Mouse (Mus musculus): ENCODE measurements around the gene Mapk8ip2. TPM values are rescaled to one million over a fixed set of nuclear protein-coding genes. Genes with fewer than 3 reads are reported as not detected.

Gene Mapk8ip2
- total RNA-seq (2023) = not detected

GRCm38 (mm10) chr15:89453865-89454478, at the start of gene Mapk8ip2:
Mapk8ip2 (plus strand) TSS chr15:89453913.

GRCm38 (mm10) chr15:89410118-89410517, 43.6 kb upstream of the Mapk8ip2 start, which contains the start of gene Syce3:
Syce3 (minus strand) TSS chr15:89410503.

GRCm38 (mm10) chr15:89425711-89426121, 28.0 kb upstream of the Mapk8ip2 start, which contains the start of gene Cpt1b:
Cpt1b (minus strand) TSS chr15:89425863.

GRCm38 (mm10) chr15:89429352-89430221, 24.1 kb upstream of the Mapk8ip2 start, which contains the start of the genes C730034F03Rik, Gm44502 and Chkb:
C730034F03Rik (plus strand) TSS chr15:89429589.
Gm44502 (minus strand) TSS chr15:89429696.
Chkb (minus strand) TSS chr15:89429908.

GRCm38 (mm10) chr15:89477091-89477491, 23.4 kb downstream of the Mapk8ip2 start, which contains the start of gene Arsa:
Arsa (minus strand) TSS chr15:89477425.

GRCm38 (mm10) chr15:89498961-89499688, 45.4 kb downstream of the Mapk8ip2 start, which contains the start of gene Shank3:
Shank3 (plus strand) TSS chr15:89499623.

Other genes with a start within 250 kb of the Mapk8ip2 start
- gene Ppp6r2, start 242.4 kb upstream of the Mapk8ip2 start, total RNA-seq (2023) = 10 to 100 TPM; 59.2 to 68.8 TPM
- gene Sbf1, start 138.6 kb upstream of the Mapk8ip2 start, total RNA-seq (2023) = 100 to 1,000 TPM; 240 to 267 TPM
- gene Adm2, start 131.2 kb upstream of the Mapk8ip2 start, total RNA-seq (2023) = not detected
- not detected for gene Miox, start 119.5 kb upstream of the Mapk8ip2 start, total RNA-seq (2023)
- gene Lmf2, start 98.3 kb upstream of the Mapk8ip2 start, total RNA-seq (2023) = 10 to 100 TPM; 50.3 to 51.8 TPM
- gene Ncaph2, start 98.2 kb upstream of the Mapk8ip2 start, total RNA-seq (2023) = 100 to 1,000 TPM; 130 to 147 TPM
- gene Sco2, start 80.1 kb upstream of the Mapk8ip2 start, total RNA-seq (2023) = 10 to 100 TPM; 17.2 to 20.1 TPM
- gene Tymp, start 76.9 kb upstream of the Mapk8ip2 start, total RNA-seq (2023) = 1 to 10 TPM in 1 of 2 experiments, under 1 TPM in 1; 0.59 to 1.4 TPM
- not detected for gene Odf3b, start 74.6 kb upstream of the Mapk8ip2 start, total RNA-seq (2023)
- not detected for gene Klhdc7b, start 69.0 kb upstream of the Mapk8ip2 start, total RNA-seq (2023)
- gene Syce3, start 43.4 kb upstream of the Mapk8ip2 start, total RNA-seq (2023) = not detected
- 1 to 10 TPM; 6.8 to 9.8 TPM for gene Cpt1b, start 28.1 kb upstream of the Mapk8ip2 start, total RNA-seq (2023)
- gene C730034F03Rik, start 24.3 kb upstream of the Mapk8ip2 start, total RNA-seq (2023) = 10 to 100 TPM; 12.2 to 15.8 TPM
- gene Gm44502, start 24.2 kb upstream of the Mapk8ip2 start, total RNA-seq (2023) = not detected
- gene Chkb, start 24.0 kb upstream of the Mapk8ip2 start, total RNA-seq (2023) = 100 to 1,000 TPM; 245 to 328 TPM
- gene Arsa, start 23.5 kb downstream of the Mapk8ip2 start, total RNA-seq (2023) = 10 to 100 TPM; 15.8 to 18.1 TPM
- not detected for gene Shank3, start 45.7 kb downstream of the Mapk8ip2 start, total RNA-seq (2023)
- not detected for gene Acr, start 114.4 kb downstream of the Mapk8ip2 start, total RNA-seq (2023)
- gene Rabl2, start 138.0 kb downstream of the Mapk8ip2 start, total RNA-seq (2023) = 1 to 10 TPM; 2.6 to 8.5 TPM

Data from B cell, adult 67 days (primary cell).